Mouse (Mus musculus): ENCODE results near the gene Rfx7. TPM values are rescaled to one million over a fixed set of nuclear protein-coding genes. Genes with fewer than 3 reads are reported as not detected.

Rfx7 gene
- total RNA-seq, 2 experiments from 2014 or later: 19.4 to 22.8 TPM

DNA sequence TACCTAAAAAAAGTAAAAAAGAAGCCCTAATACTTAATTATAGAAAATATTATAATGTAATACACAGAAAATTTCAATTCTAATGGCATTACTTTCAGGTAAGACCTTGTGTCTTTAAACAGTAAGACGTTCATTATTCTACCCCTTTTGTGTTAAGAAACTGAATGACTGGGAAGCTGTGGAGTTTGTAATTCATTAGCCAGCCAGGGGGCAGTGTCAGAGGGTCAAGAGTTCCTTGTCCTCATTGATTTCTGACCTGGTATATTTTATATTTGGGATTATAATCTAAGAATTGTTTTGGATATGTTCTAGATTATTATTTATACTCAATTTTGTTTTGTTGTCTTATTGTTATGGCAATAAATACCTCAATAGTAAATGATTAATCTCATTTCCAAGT lies 5.0 kb downstream of the Rfx7 start:
- DNase-seq: no peak

DNA sequence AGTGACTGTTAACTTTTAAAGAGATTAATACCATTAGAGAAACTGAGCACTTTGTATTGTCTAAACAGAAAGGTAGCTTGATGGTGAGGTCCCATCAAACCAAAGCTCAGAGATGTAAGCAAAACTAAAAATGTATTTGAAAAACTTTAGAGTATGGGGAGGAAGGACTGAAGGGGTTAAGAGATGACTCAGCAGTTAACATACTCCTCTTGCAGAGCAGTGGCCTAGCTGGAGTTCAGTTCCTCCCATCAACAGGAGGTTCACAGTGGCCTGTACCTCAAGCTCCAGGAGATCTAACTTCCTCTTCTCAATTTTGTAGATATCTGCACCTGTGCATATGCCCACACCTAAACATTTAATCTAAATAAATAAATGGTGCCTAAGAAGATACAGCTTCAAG lies 11.6 kb downstream of the Rfx7 start:
- DNase-seq: no peak

GRCm38 (mm10) chr9:72558780-72559179 lies 26.7 kb downstream of the Rfx7 start:
- no peak for DNase-seq

GRCm38 (mm10) chr9:72560316-72560715 lies 28.3 kb downstream of the Rfx7 start:
- DNase-seq: no peak

DNA sequence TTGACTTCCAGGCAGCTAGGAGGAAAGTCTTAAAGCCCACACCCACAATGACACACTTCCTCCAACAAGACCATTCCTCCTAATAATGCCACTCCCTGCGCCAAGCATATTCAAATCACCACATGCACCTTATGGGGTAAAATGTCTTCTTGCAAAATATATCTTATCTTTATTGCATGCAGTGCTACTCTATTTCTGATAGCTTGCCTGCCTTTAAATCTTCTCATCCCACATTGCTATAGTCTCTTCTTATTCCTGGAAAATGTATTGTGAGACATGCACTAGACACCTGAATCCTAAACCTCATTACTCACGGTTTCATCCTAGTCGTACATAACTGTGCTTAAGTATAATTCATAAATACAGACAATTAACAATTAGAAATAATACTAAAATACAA lies 31.2 kb downstream of the Rfx7 start:
- DNase-seq: no peak

DNA sequence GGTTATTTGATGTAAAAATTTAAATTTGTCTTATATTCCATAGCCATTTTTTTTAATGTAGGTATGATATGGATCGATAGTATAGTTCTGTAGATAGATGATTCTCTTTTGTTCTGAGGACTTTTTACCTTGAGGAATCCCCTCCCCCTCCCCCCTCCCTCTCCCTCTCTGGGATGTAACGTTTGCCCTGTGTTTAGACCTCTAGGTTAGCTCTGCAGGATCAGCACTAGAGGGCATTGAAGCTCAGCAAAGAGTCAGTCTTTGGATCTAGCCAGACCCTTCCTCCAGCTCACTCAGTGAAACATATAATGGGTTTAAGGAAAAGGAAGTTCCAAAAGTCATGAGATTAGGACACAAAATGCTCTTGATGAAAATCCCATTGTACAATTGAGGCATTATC lies 35.1 kb downstream of the Rfx7 start:
- DNase-seq: no peak

DNA sequence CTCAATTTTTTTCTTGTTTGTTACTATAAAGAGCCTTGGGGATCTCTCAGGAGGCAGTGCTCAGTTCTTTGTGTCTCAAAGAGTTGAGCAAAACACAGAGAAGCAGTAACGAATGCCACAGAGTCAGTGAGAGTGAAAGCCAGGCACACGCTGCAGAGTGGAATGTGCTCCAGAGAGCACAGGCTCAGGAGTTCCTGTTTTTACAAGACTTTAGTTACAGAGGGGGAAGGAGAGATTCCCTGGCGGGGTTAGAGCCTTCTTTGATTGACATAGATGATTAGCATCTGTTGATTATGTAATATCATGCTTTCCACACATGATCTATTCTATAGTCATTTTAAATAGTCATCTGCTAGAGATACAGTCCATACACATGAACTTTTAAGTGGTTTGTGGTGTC lies 48.2 kb downstream of the Rfx7 start:
- no peak for DNase-seq

GRCm38 (mm10) chr9:72590861-72591260 lies 58.8 kb downstream of the Rfx7 start:
- no peak for DNase-seq

DNA sequence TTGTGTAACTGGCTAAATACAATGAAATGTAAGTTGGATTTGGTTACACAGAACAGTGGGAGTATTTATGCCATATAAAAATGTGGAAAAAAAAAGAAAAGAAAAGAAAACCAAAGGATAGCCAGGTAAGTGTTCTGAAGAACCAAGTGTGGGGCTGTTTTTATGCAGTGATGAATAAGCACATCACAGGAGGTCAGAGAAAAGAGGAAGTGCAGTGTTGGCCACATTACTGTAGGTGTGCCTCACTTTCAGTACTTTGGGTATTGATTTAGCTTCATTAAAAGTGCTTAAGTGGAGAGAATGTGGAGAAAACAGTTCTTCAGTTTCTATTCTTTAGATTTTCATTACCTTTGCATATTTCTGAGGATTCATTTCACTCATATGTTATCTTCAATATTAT lies 60.0 kb downstream of the Rfx7 start:
- DNase-seq: no peak

DNA sequence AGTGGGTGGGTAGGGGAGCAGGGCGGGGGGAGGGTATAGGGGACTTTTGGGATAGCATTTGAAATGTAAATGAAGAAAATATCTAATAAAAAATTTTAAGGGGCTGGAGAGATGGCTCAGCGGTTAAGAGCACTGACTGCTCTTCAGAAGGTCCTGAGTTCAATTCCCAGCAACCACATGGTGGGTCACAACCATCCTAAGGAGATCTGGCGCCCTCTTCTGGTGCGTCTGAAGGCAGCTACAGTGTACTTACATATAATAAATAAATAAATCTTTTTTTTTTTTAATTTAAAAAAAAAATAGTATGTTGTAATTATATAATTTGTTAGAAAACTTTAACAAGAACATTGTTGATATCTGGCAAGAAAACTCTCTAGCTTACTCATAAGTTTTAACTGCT lies 62.6 kb downstream of the Rfx7 start:
- peak; percentile 28 to 44 for DNase-seq

GRCm38 (mm10) chr9:72600142-72600541 lies 68.1 kb downstream of the Rfx7 start:
- no peak for DNase-seq

DNA sequence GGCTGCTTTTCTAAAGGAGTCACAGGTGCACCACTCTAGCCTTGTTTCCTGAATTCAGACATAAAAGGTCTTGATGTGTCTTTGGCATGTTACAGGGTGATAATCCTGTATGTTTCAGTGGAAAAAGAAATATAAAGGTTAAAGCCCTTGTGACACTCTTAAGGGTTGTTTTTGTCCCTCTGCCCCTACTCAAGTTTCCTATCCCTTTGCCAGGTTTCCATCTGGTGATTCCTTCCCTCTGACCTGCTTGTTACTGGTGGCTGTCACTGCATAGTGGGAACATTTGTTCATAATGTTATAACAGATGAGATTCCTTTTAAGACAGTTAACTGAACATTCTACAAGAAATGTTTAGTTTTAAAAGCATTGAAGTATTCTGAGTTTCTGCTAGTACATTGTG lies 77.7 kb downstream of the Rfx7 start:
- DNase-seq: no peak

DNA sequence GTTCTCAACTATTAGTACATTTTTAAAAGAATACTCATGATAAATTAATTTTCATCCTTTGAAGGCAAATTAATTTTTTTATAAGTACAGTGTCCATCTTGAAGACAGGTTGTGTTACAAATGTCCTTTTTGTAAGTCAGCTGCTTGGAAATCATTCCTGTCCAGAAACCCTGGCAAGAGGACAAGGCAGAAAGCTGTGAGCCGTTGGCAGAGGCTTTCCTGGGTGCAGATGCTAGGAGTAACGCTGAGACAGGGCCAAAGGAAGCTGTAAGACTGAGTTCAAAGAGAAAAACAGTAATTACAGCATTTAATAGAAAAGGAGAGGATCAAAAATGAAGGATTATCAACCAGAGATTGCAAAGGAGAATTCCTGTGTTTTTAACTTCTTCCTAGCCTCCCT lies 81.8 kb downstream of the Rfx7 start:
- DNase-seq: peak in 1 of 2 experiments; percentile 25

GRCm38 (mm10) chr9:72614786-72615480 lies 82.9 kb downstream of the Rfx7 start:
- DNase-seq: no peak

GRCm38 (mm10) chr9:72618037-72618436 lies 86.0 kb downstream of the Rfx7 start:
- DNase-seq: no peak

DNA sequence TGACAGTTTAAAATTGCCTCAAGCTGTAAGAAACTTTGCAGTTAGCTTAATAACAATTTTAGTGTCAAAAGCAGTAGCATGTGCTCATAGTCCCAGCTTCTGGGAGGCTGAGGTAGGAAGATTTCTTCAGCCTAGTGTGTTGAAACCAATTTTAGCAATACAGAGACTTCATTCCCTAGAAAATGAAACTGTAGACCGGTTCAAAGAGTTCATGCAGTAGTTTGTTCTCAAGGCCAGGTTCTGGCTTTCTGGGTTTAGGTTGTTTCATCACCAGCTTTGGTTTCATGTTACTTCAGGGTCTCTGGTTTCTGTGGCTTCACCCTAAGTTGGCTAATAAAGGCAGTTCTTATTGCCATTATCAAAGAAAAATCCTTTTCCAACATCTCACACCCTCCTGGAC lies 91.6 kb downstream of the Rfx7 start:
- no peak for DNase-seq

- no peak for DNase-seq
Measured at GRCm38 (mm10) chr9:72627598-72627997, 95.6 kb downstream of the Rfx7 start.

DNA sequence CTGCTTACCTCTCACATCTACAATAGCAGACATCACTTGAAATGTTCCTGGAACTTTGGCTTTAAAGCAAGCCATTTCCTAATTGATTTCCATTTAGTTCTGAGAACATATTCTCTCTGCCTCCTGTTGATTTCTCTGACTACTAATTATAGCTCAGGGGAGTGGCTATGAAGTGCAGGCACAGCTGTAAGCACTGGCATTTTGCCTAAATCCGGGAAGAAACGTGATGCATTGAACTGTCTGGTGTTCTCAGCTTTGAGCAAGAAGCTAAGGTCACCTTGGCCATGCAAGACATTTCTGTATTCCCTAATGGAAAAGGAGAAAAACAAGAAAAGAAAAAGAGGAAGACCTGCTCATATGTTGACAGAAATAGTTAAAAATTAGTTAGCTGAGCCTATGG lies 96.6 kb downstream of the Rfx7 start:
- DNase-seq: peak; percentile 26 to 45

GRCm38 (mm10) chr9:72632198-72632597 lies 100.2 kb downstream of the Rfx7 start:
- no peak for DNase-seq

DNA sequence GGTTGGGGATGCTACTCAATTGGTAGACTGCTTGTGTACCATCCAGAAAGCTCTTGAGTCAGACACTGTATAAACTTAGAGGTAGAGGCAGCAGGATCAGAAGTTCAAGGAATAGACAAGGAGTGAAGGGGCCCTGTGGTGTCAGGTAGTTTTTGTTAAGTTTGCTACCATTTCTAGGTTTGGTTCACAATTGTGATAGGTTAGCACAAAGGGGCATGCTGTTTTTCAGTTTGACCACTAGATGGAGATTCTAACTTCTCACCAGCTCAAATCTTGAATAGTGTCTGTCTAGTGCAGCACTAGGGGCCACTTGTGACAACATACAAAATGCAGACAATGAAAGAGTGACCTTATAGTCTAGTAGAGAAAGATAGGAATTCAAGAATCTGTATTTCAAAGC lies 103.1 kb downstream of the Rfx7 start:
- DNase-seq: no peak

- DNase-seq: no peak
Measured at GRCm38 (mm10) chr9:72636547-72636946, 104.5 kb downstream of the Rfx7 start.

DNA sequence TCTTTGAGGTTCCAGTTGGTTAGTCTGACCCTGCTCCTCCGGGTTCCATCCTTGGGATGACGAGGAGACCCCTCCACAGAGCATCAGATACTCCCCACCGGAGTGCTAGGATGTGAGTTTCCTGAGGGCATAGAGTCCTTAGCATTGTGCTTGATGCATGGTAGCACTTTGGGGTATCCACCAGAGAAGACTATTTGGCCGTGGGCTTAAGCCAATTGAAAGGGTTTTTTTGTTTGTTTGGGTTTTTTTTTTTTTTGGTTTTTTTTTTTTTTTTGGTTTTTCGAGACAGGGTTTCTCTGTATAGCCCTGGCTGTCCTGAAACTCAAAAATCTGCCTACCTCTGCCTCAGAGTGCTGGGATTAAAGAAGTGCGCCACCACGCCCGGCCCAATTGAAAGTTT lies 105.2 kb downstream of the Rfx7 start:
- DNase-seq: no peak

- no peak for DNase-seq
Measured at GRCm38 (mm10) chr9:72638951-72639842, 107.2 kb downstream of the Rfx7 start.
